Mouse (Mus musculus) embryonic facial prominence, embryonic 13.5 days (tissue): Measurements from ENCODE around the gene Smdt1. TPM values are rescaled to one million over a fixed set of nuclear protein-coding genes. Genes with fewer than 3 reads are reported as not detected.

Experiments
- ATAC-seq: fragments of 200-750 bp; cut with Nextera tagmentation; 2 replicates; pipeline ENCODE4 v1.8.0; 2017; ENCODE audit warnings: low read depth; ENCODE audit not compliant: insufficient number of reproducible peaks, insufficient read depth, low FRiP score, low TSS enrichment
- H3K27ac ChIP-seq: fragments of 300-500 bp; sonication (generic); 2 replicates; pipeline ENCODE4 v1.5.1; 2015; ENCODE audit warnings: moderate library complexity, mild to moderate bottlenecking, inconsistent platforms
- H3K27me3 ChIP-seq: fragments of 300-500 bp; sonication (generic); 2 replicates; pipeline ENCODE4 v1.6.1; 2015; ENCODE audit warnings: mild to moderate bottlenecking, inconsistent platforms
- H3K36me3 ChIP-seq: fragments of 300-500 bp; sonication (generic); 2 replicates; pipeline ENCODE4 v1.6.1; 2015; ENCODE audit warnings: mild to moderate bottlenecking, inconsistent platforms
- H3K4me1 ChIP-seq: fragments of 300-500 bp; sonication (generic); 2 replicates; pipeline ENCODE4 v1.6.1; 2015; ENCODE audit warnings: inconsistent platforms
- H3K4me2 ChIP-seq: fragments of 300-500 bp; sonication (generic); 2 replicates; pipeline ENCODE4 v1.6.1; 2015; ENCODE audit warnings: moderate library complexity, mild to moderate bottlenecking, inconsistent platforms
- H3K4me3 ChIP-seq: fragments of 300-500 bp; sonication (generic); 2 replicates; pipeline ENCODE4 v1.5.1; 2015; ENCODE audit warnings: mild to moderate bottlenecking, inconsistent platforms
- H3K9ac ChIP-seq: fragments of 300-500 bp; sonication (generic); 2 replicates; pipeline ENCODE4 v1.6.1; 2015; ENCODE audit warnings: mild to moderate bottlenecking, inconsistent platforms
- H3K9me3 ChIP-seq: fragments of 300-500 bp; sonication (generic); 2 replicates; pipeline ENCODE4 v1.6.1; 2016; ENCODE audit warnings: inconsistent platforms
- WGBS: fragments of 180-500 bp; shearing (Covaris S2); methylation state at CpG from one replicate; pipeline ENCODE4 v1.1.7; 2015; ENCODE audit warnings: mixed read lengths; 5-methylcytosine and 5-hydroxymethylcytosine counted together
- polyA plus RNA-seq: library from polyadenylated mRNA; unstranded; fragments of >200 nt; fragmentation: Nextera tagmentation; extraction: Ambion mirVana; gene quantifications from 2 replicates; pipeline ENCODE4 v1.2.1, GENCODE M21; 2015

Gene Smdt1
- polyA plus RNA-seq, 1 experiment from 2014 or later, result 264 TPM

DNA sequence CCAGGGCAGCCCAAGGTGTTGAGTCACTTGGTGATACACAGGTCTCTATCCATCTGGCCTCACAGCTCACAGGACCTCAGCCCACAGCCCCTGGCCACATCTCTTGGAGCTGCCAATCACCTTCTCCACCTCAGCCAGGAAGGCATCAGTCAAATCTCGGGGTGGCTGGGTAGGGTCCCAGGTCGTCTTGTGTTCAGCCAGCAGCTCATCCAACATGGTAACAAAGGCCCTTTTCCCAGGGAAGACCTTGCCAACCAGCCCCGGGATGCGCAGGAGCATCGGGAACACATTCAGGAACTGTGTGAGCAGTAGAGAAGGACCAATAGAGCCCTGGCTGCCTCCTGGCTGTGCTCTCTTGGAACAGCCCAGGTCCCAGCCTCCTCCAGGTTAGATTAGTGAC is 34.2 kb downstream of the Smdt1 start:
- H3K27me3 ChIP-seq, result no peaks in the 10 kb centered on the region
- no peak overlapping the region for H3K27ac ChIP-seq
- H3K4me1 ChIP-seq, result peaks cover 9% of the 10 kb centered on the region
- H3K36me3 ChIP-seq, result peaks cover 16% of the 10 kb centered on the region; the same call in 1 of the 2 replicates
- no peak overlapping the region for H3K4me3 ChIP-seq
- ATAC-seq, result no peak
- H3K4me2 ChIP-seq, result no peak overlapping the region
- 89% methylated on average over 5 of the region's 5 CpGs for WGBS
- no peaks in the 10 kb centered on the region for H3K9me3 ChIP-seq
- H3K9ac ChIP-seq, result no peak overlapping the region

GRCm38 (mm10) chr15:82374437-82374836 is 35.7 kb downstream of the Smdt1 start:
- Histone ChIP-seq H3K4me1 (peaks cover 21% of the 10 kb centered on the region), H3K27ac (no peak overlapping the region), H3K27me3 (no peaks in the 10 kb centered on the region), H3K4me3 (no peak overlapping the region), H3K9ac (no peak overlapping the region), H3K9me3 (no peaks in the 10 kb centered on the region), H3K36me3 (peaks cover 16% of the 10 kb centered on the region; the same call in 1 of the 2 replicates), H3K4me2 (no peak overlapping the region)
- 0 out of 2 replicates have a peak, but pooled peaks have one; percentile 11 for ATAC-seq
- WGBS, result 85% methylated on average over 5 of the region's 5 CpGs

- no peak overlapping the region for H3K27ac ChIP-seq
- H3K4me3 ChIP-seq, result no peak overlapping the region
- no peaks in the 10 kb centered on the region for H3K9me3 ChIP-seq
- peaks cover 31% of the 10 kb centered on the region for H3K4me1 ChIP-seq
- 87% methylated on average over 9 of the region's 9 CpGs for WGBS
- no peak overlapping the region for H3K9ac ChIP-seq
- H3K36me3 ChIP-seq, result peaks cover 16% of the 10 kb centered on the region; the same call in 1 of the 2 replicates
- H3K27me3 ChIP-seq, result no peaks in the 10 kb centered on the region
- no peak for ATAC-seq
- H3K4me2 ChIP-seq, result no peak overlapping the region
Observed at GRCm38 (mm10) chr15:82375855-82376254, 37.1 kb downstream of the Smdt1 start.

GRCm38 (mm10) chr15:82376393-82377138 is 37.8 kb downstream of the Smdt1 start:
- H3K27ac ChIP-seq, result no peak overlapping the region
- peaks cover 16% of the 10 kb centered on the region; the same call in 1 of the 2 replicates for H3K36me3 ChIP-seq
- no peaks in the 10 kb centered on the region for H3K9me3 ChIP-seq
- WGBS, result 55% methylated on average over 17 of the region's 17 CpGs
- ATAC-seq, result no peak
- no peak overlapping the region for H3K4me2 ChIP-seq
- 0 out of 2 replicates have a peak overlapping the region, but pooled peaks have one; percentile 40 for H3K9ac ChIP-seq
- H3K27me3 ChIP-seq, result no peaks in the 10 kb centered on the region
- H3K4me1 ChIP-seq, result peaks cover 34% of the 10 kb centered on the region
- H3K4me3 ChIP-seq, result no peak overlapping the region

- no peak for ATAC-seq
- Histone ChIP-seq H3K4me3 (no peak overlapping the region), H3K36me3 (peaks cover 15% of the 10 kb centered on the region; the same call in 1 of the 2 replicates), H3K27me3 (no peaks in the 10 kb centered on the region), H3K9me3 (no peaks in the 10 kb centered on the region), H3K27ac (no peak overlapping the region), H3K4me1 (peaks cover 34% of the 10 kb centered on the region), H3K4me2 (no peak overlapping the region), H3K9ac (no peak overlapping the region)
- 80% methylated on average over 5 of the region's 5 CpGs for WGBS
Observed at GRCm38 (mm10) chr15:82377701-82378100, 38.9 kb downstream of the Smdt1 start.

- H3K4me2 ChIP-seq, result peak overlapping the region; percentile 69; the same call in 1 of the 2 replicates
- WGBS, result 45% methylated on average over 15 of the region's 15 CpGs
- peak overlapping the region; percentile 44; the same call in 1 of the 2 replicates for H3K27ac ChIP-seq
Observed at GRCm38 (mm10) chr15:82378261-82379180, 39.8 kb downstream of the Smdt1 start.

DNA sequence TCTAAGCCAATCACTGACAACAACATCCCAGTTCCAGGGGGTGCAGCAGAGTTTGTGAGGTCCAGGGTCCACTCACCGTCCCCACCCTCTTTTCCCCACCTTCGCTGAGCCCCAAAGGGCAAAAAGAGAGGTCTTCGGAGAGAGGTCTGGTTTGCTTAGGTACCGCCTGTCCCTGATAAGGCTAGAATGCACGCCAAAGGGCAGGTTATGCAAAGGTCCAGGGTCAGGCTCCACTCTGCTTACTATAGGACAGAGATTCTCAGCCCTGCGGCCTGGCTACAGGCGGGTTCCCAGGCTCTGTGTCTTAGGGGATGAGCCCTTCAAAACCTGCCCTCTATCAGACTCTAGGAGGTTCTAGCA is 40.7 kb downstream of the Smdt1 start:
- WGBS, result 14% methylated on average over 7 of the region's 7 CpGs
- peak overlapping the region; percentile 69 for H3K4me2 ChIP-seq
- H3K4me1 ChIP-seq, result peaks cover 34% of the 10 kb centered on the region
- H3K4me3 ChIP-seq, result peak overlapping the region; percentile 56
- peak overlapping the region; percentile 86 for H3K27ac ChIP-seq
- no peaks in the 10 kb centered on the region for H3K27me3 ChIP-seq
- H3K36me3 ChIP-seq, result peaks cover 5% of the 10 kb centered on the region; the same call in 1 of the 2 replicates
- peak overlapping the region; percentile 70 for H3K9ac ChIP-seq
- no peaks in the 10 kb centered on the region for H3K9me3 ChIP-seq
- no peak for ATAC-seq

More at GRCm38 (mm10) chr15:82378261-82379180, 39.8 kb downstream of the Smdt1 start:
- Histone ChIP-seq H3K4me3 (no peak overlapping the region), H3K36me3 (peaks cover 10% of the 10 kb centered on the region; the same call in 1 of the 2 replicates), H3K27me3 (no peaks in the 10 kb centered on the region), H3K9me3 (no peaks in the 10 kb centered on the region), H3K9ac (no peak overlapping the region), H3K4me1 (peaks cover 34% of the 10 kb centered on the region)
- no peak for ATAC-seq

- H3K4me2 ChIP-seq, result peak within 1 kb of the TSS; percentile 69
- no peaks in the 10 kb centered on the region for H3K36me3 ChIP-seq
- 1% methylated on average over 18 of the region's 24 CpGs for WGBS
- H3K9ac ChIP-seq, result peak within 1 kb of the TSS; percentile 70
- H3K27ac ChIP-seq, result peak within 1 kb of the TSS; percentile 86
- peak; percentile 89 for ATAC-seq
- no peaks in the 10 kb centered on the region for H3K9me3 ChIP-seq
- peaks cover 34% of the 10 kb centered on the region for H3K4me1 ChIP-seq
- H3K4me3 ChIP-seq, result peak within 1 kb of the TSS; percentile 56
- no peaks in the 10 kb centered on the region for H3K27me3 ChIP-seq
Observed at GRCm38 (mm10) chr15:82379871-82380713, 41.3 kb downstream of the Smdt1 start, which contains the start of gene Cyp2d22. Gene Cyp2d22 (minus strand): TSS chr15:82380260.

GRCm38 (mm10) chr15:82380714-82381062 is 41.9 kb downstream of the Smdt1 start:
- peaks cover 34% of the 10 kb centered on the region for H3K4me1 ChIP-seq
- ATAC-seq, result no peak
- H3K9ac ChIP-seq, result peak overlapping the region; percentile 61; the same call in 1 of the 2 replicates
- no peaks in the 10 kb centered on the region for H3K36me3 ChIP-seq
- peak overlapping the region; percentile 56 for H3K4me3 ChIP-seq
- H3K4me2 ChIP-seq, result peak overlapping the region; percentile 69
- WGBS, result 33% methylated on average over 7 of the region's 7 CpGs
- no peaks in the 10 kb centered on the region for H3K9me3 ChIP-seq
- H3K27ac ChIP-seq, result peak overlapping the region; percentile 19; the same call in 1 of the 2 replicates
- H3K27me3 ChIP-seq, result no peaks in the 10 kb centered on the region

DNA sequence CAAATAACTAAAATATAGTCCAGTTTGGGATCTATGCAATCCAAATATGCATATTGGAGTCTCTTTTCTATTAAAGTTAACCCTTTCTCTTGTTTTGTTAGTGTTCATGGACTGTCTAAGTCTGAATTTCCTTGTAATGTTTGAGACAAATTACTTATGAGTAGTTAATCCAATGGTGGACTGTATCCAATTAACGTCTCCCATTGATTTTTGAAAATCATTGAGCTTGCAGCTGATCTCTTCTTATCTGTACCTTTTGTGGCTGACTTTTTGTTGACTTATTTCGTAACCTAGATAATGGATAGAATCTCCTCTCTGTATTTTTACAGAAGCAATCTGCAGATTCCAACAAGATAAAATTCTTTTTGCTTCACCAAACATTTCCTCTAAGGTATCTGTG is 43.7 kb downstream of the Smdt1 start:
- no peak overlapping the region for H3K4me2 ChIP-seq
- no peak overlapping the region for H3K9ac ChIP-seq
- no peak overlapping the region for H3K27ac ChIP-seq
- 82% methylated on average over 2 of the region's 2 CpGs for WGBS
- H3K36me3 ChIP-seq, result no peaks in the 10 kb centered on the region
- no peaks in the 10 kb centered on the region for H3K27me3 ChIP-seq
- H3K9me3 ChIP-seq, result no peaks in the 10 kb centered on the region
- peaks cover 27% of the 10 kb centered on the region for H3K4me1 ChIP-seq
- H3K4me3 ChIP-seq, result no peak overlapping the region
- no peak for ATAC-seq

- WGBS, result 89% methylated on average over 2 of the region's 2 CpGs
- no peak for ATAC-seq
- H3K4me2 ChIP-seq, result no peak overlapping the region
Observed at GRCm38 (mm10) chr15:82385729-82386128, 47.0 kb downstream of the Smdt1 start.

More at GRCm38 (mm10) chr15:82385729-82386128, 47.0 kb downstream of the Smdt1 start:
- Histone ChIP-seq H3K27ac (no peak overlapping the region), H3K36me3 (no peaks in the 10 kb centered on the region), H3K9ac (no peak overlapping the region), H3K9me3 (no peaks in the 10 kb centered on the region), H3K27me3 (no peaks in the 10 kb centered on the region), H3K4me3 (no peak overlapping the region), H3K4me1 (peaks cover 4% of the 10 kb centered on the region)
